Mouse (Mus musculus) olfactory bulb, adult 2 months (tissue): ENCODE results near the gene Csnk1e.

ENCODE experiments used
- CTCF ChIP-seq: fragments of 200-500 bp; IDR thresholded peaks from 2 replicates; pipeline ENCODE4 v1.5.1; 2012; ENCODE audit warnings: low read depth, mild to moderate bottlenecking, low read length, moderate library complexity; ENCODE audit not compliant: insufficient read depth
- POLR2A ChIP-seq: fragments of 200-500 bp; IDR thresholded peaks from 2 replicates; pipeline ENCODE4 v1.6.1; 2012; ENCODE audit warnings: mild to moderate bottlenecking, low read depth, low read length, moderate library complexity; ENCODE audit not compliant: insufficient read depth

DNA sequence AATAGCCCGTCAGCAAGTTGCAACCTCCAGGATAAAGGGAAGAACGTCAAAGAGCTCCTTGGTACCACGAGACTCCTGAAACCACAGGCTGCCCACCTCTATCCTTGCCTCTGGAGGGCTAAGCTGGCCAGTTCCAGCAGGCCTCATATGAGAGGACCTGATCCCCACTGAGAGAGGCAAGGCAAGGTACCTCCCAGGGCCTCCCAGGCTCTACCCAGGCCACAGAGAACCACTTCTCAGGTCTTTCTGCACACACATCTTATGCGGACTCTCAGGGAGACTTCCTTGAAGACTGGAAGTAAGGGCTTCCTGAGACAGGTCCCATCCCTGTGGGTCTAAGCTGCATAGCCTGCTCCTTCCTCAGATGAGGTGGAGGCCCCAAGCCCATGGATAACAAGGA lies 16.0 kb downstream of the Csnk1e start:
- TF ChIP-seq POLR2A (no peak), CTCF (no peak)
